Mouse (Mus musculus) intestine, embryonic 14.5 days (tissue): Measurements from ENCODE around the gene Fam20b. TPM values are rescaled to one million over a fixed set of nuclear protein-coding genes. Genes with fewer than 3 reads are reported as not detected.

Experiments
- ATAC-seq: fragments of 200-750 bp; cut with Nextera tagmentation; replicated peaks from 2 replicates; pipeline ENCODE4 v1.8.0; 2017; ENCODE audit warnings: low read depth, moderate number of reproducible peaks, moderate TSS enrichment, moderate library complexity; ENCODE audit not compliant: low FRiP score, low TSS enrichment
- DNase-seq: peaks from one replicate; pipeline ENCODE4 v3.0.0-alpha.2; 2018; ENCODE audit warnings: low spot score
- H3K27ac ChIP-seq: fragments of 300-500 bp; sonication (generic); 2 replicates; pipeline ENCODE4 v1.5.1; 2014; ENCODE audit warnings: low read depth, mild to moderate bottlenecking, control low read depth
- H3K27me3 ChIP-seq: fragments of 300-500 bp; sonication (generic); replicated peaks from 2 replicates; pipeline ENCODE4 v1.6.1; 2014; ENCODE audit warnings: low read length, control low read depth; ENCODE audit not compliant: control insufficient read depth, insufficient read depth
- H3K36me3 ChIP-seq: fragments of 300-500 bp; sonication (generic); 2 replicates; pipeline ENCODE4 v1.6.1; 2014; ENCODE audit warnings: low read length, control low read depth; ENCODE audit not compliant: control insufficient read depth, insufficient read depth
- H3K4me1 ChIP-seq: fragments of 300-500 bp; sonication (generic); replicated peaks from 2 replicates; pipeline ENCODE4 v1.6.1; 2014; ENCODE audit warnings: low read length, control low read depth, mixed read lengths; ENCODE audit not compliant: control insufficient read depth, insufficient read depth
- H3K4me2 ChIP-seq: fragments of 300-500 bp; sonication (generic); 2 replicates; pipeline ENCODE4 v1.6.1; 2014; ENCODE audit warnings: low read length
- H3K4me3 ChIP-seq: fragments of 300-500 bp; sonication (generic); 2 replicates; pipeline ENCODE4 v1.5.1; 2014; ENCODE audit warnings: low read depth, low read length, control low read depth, mixed read lengths
- H3K9ac ChIP-seq: fragments of 300-500 bp; sonication (generic); 2 replicates; pipeline ENCODE4 v1.6.1; 2014; ENCODE audit warnings: mild to moderate bottlenecking, low read length
- H3K9me3 ChIP-seq: fragments of 300-500 bp; sonication (generic); 2 replicates; pipeline ENCODE4 v1.6.1; 2016; ENCODE audit warnings: low read length, control low read depth; ENCODE audit not compliant: control insufficient read depth
- WGBS: fragments of 180-500 bp; shearing (Covaris S2); extraction: QIAGEN DNeasy Blood & Tissue Kit; methylation state at CpG from one replicate; pipeline ENCODE4 v1.1.7; 2014; 5-methylcytosine and 5-hydroxymethylcytosine counted together
- polyA plus RNA-seq: library from polyadenylated mRNA; unstranded; fragments of >200 nt; fragmentation: Nextera tagmentation; extraction: Ambion mirVana; gene quantifications from 2 replicates; pipeline ENCODE4 v1.2.1, GENCODE M21; 2014

Gene Fam20b
- polyA plus RNA-seq, 1 experiment from 2014 or later: 44.3 TPM

DNA sequence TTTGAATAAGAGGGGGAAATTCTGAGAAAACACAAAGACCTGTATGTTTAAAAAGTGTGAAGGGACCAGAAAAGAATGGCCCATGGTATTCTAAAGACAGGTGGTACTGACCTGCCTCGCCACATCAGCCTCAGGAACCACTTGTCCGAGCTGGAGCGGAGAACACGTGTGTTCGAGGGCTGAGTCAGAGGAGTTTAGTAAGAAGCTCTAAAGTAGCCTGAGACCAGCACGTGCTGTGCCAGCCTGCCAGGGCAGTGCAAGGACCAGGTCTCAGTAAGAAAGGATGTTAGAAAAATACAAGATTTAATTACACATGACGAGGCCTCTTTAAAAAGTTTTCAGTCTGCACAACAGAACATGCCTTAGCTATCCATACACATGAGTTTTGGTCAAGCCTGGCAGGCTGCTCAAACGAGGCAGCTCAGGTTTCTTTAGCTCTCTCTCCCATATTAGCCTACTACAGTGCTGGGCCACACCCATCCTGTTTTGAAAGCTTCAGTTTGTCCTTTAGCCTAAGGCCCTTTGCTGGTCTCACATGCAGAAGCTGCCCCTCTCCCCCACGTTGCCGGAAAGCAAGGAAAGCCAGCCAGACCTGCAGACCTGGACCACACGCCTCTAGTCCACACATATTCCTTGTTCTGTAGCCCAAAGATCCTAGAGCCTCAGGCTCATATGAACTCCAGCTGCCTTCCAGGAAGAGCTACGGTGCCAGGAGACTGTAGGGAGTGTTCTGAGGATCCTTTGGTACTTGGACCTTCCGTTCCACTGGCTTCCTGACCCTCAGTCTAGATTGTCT, 64.0 kb downstream of the Fam20b start:
- no peak overlapping the region for H3K9ac ChIP-seq
- H3K27me3 ChIP-seq: no peaks in the 10 kb centered on the region
- no peaks in the 10 kb centered on the region for H3K4me1 ChIP-seq
- ATAC-seq (no peak), DNase-seq (no peak)
- H3K36me3 ChIP-seq: no peaks in the 10 kb centered on the region
- no peaks in the 10 kb centered on the region for H3K9me3 ChIP-seq
- 75% methylated on average over 13 of the region's 13 CpGs for WGBS
- H3K4me2 ChIP-seq: no peak overlapping the region
- no peak overlapping the region for H3K4me3 ChIP-seq
- H3K27ac ChIP-seq: no peak overlapping the region

DNA sequence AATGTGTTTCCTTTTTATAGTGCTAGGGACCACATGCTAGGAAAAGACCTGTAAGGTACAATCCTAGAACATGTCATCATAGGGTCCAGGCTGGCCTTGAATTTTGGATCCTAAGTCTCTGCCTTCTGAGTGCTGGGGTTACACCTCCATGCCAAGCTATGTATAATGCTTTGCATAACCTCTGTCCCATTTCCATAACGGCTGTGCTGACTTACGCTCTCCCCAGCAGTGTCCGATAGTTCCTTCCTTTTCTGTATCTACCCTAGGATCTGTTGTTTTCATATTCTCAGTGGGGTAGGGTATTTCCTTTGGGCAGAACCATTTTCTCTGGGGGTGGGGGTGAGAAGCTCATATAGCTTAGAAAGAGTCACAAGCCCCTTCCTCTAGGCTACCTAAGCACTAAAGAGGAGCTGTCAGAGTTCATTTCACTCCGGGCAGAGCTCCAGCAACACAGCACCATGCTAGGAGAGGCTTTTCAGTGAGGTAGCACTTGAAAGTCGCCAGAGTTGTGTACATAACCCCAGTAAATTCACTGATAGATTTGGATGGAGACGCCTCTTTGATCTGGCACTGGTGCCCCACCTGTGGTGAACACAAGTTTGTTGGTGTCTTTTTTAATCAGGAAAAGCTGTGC, 66.6 kb downstream of the Fam20b start:
- Histone ChIP-seq H3K4me1 (no peaks in the 10 kb centered on the region), H3K9me3 (no peaks in the 10 kb centered on the region), H3K9ac (no peak overlapping the region), H3K27ac (no peak overlapping the region), H3K4me3 (no peak overlapping the region), H3K4me2 (no peak overlapping the region), H3K27me3 (no peaks in the 10 kb centered on the region), H3K36me3 (0 out of 2 replicates have a peak, but pooled peaks cover 6% of the 10 kb centered on the region)
- DNase-seq: no peak
- no peak for ATAC-seq
- WGBS: 61% methylated on average over 6 of the region's 6 CpGs

DNA sequence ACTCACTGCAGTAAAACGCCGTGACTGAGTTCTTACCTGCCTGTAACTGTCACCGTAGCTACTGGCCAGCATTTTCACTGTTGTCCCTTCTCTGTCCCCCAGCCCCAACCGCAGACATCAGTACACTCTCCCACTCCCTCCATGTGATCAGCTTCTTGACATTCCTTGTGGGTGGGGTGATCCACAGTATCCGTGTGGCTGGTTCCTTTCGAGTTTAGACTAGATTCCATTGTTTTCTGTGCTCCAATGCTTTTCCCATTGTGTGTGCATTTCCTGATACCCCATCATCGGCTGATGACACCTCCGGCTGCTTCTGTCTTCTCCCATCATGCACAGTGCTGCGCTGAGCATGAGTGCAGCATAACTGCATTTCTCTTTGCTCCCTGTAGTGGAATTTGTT, 68.3 kb downstream of the Fam20b start:
- DNase-seq (no peak), ATAC-seq (no peak)
- H3K4me2 ChIP-seq: no peak overlapping the region
- H3K9ac ChIP-seq: no peak overlapping the region
- no peaks in the 10 kb centered on the region for H3K27me3 ChIP-seq
- no peak overlapping the region for H3K4me3 ChIP-seq
- H3K36me3 ChIP-seq: peaks cover 12% of the 10 kb centered on the region; the same call in 1 of the 2 replicates
- H3K4me1 ChIP-seq: no peaks in the 10 kb centered on the region
- no peaks in the 10 kb centered on the region for H3K9me3 ChIP-seq
- 89% methylated on average over 9 of the region's 9 CpGs for WGBS
- H3K27ac ChIP-seq: no peak overlapping the region

DNA sequence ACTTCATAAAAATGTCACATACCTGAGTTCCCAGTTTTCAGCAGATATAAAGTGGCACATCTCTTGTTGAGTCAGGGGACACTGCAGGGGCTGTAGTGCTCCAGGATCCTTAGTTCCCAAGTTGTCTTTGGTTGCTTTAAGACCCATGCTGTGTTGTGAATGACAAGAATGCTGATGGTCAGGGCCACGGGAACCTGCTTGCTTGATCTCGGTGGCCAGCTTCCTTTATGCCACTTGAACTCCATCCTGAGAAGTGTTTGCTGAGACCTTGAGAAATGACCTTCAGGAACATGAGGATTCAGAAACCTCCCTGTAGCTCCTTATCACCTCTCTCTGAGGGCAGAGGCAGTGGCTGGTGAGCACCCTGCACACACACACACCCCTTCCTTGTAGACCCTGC, 70.2 kb downstream of the Fam20b start:
- no peak for DNase-seq
- no peak overlapping the region for H3K4me3 ChIP-seq
- ATAC-seq: no peak
- no peaks in the 10 kb centered on the region for H3K9me3 ChIP-seq
- WGBS: 45% methylated on average over 2 of the region's 2 CpGs
- H3K27me3 ChIP-seq: no peaks in the 10 kb centered on the region
- peaks cover 17% of the 10 kb centered on the region; the same call in 1 of the 2 replicates for H3K36me3 ChIP-seq
- no peaks in the 10 kb centered on the region for H3K4me1 ChIP-seq
- H3K9ac ChIP-seq: no peak overlapping the region
- no peak overlapping the region for H3K4me2 ChIP-seq
- no peak overlapping the region for H3K27ac ChIP-seq

DNA sequence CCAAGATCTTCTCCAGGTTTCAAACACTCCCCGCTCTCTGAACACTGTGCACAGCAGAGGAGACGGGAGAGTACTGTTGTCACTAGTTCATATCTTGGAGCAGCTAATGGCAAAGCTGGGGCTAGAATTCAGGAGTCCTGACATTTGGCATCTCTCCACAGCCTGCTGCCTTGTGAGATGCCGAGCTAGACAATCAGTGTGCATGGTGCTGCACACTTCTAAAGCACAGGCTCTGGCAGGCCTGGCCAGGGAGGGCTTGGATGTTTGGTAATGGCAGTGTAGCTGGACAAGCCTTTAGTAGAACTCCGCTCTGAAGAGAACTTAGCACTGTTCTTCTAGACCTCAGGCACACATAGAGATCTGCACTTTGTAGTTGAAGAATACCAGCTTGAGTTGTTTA, 72.9 kb downstream of the Fam20b start:
- DNase-seq (no peak), ATAC-seq (no peak)
- 91% methylated on average over 4 of the region's 4 CpGs for WGBS
- Histone ChIP-seq H3K9me3 (no peaks in the 10 kb centered on the region), H3K4me3 (no peak overlapping the region), H3K27me3 (no peaks in the 10 kb centered on the region), H3K9ac (no peak overlapping the region), H3K36me3 (peaks cover 43% of the 10 kb centered on the region), H3K4me2 (no peak overlapping the region), H3K4me1 (no peaks in the 10 kb centered on the region), H3K27ac (no peak overlapping the region)

DNA sequence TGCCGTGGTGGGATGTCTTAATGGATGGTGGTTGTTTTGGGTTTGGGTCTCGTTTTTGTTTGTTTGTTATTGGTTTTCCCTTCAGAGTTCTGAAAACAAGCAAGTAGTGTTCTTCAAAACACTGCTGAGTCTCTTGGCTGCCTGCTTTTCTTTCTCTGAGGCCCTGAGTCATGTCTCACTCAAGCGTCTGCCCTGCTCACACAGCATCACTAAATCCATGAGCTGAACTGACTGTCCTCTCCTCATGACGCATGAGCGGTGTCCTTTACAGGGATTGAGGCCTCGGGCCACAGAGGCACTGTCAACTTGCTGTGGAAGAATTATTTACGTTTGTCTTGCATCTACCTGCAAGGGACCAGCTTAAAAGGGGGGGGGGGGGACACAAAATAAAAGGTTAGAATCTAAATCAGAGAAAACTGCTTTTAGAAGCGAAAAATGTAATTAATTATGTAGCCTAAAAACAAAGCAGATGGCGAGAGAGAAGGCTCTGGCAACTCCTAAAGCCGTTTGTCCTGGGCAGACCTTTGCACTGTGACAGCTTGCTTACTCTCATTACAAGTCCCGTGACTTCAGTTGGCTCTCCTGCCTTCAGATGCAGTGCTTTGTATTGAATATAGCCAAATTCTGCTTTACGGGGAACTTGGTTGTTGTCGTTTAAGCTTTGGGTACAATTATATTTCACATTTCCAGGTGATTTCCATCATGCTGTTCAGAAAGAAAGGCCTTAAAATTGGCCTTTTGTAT, 73.9 kb downstream of the Fam20b start:
- Histone ChIP-seq H3K9me3 (no peaks in the 10 kb centered on the region), H3K36me3 (peaks cover 53% of the 10 kb centered on the region), H3K4me2 (no peak overlapping the region), H3K4me3 (no peak overlapping the region), H3K27ac (no peak overlapping the region), H3K27me3 (no peaks in the 10 kb centered on the region), H3K9ac (no peak overlapping the region), H3K4me1 (no peaks in the 10 kb centered on the region)
- no peak for DNase-seq
- WGBS: 66% methylated on average over 13 of the region's 13 CpGs
- no peak for ATAC-seq

DNA sequence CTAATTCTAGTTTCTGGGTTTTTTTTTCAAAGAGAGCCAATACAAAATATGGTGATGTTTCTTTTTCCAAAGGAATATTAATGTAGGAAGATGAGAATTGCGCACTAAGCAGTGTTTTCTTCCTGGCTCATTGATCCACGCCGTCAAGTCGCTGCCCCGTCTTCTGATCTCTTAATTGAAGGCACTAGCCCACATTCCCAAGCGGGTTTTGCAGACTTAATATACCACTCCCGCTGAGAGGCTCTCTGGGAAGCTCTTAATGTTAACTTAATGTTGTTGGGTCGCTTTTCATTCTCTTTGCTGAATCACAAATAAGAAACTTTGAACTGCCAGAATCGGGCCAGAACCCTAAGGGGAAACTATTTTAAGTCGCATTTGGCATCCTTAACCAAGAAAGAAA, 74.8 kb downstream of the Fam20b start:
- DNase-seq: no peak
- H3K4me1 ChIP-seq: no peaks in the 10 kb centered on the region
- no peak overlapping the region for H3K27ac ChIP-seq
- H3K9ac ChIP-seq: no peak overlapping the region
- ATAC-seq: no peak
- no peaks in the 10 kb centered on the region for H3K27me3 ChIP-seq
- H3K36me3 ChIP-seq: peaks cover 56% of the 10 kb centered on the region
- H3K4me3 ChIP-seq: no peak overlapping the region
- 81% methylated on average over 10 of the region's 10 CpGs for WGBS
- H3K4me2 ChIP-seq: no peak overlapping the region
- no peaks in the 10 kb centered on the region for H3K9me3 ChIP-seq

DNA sequence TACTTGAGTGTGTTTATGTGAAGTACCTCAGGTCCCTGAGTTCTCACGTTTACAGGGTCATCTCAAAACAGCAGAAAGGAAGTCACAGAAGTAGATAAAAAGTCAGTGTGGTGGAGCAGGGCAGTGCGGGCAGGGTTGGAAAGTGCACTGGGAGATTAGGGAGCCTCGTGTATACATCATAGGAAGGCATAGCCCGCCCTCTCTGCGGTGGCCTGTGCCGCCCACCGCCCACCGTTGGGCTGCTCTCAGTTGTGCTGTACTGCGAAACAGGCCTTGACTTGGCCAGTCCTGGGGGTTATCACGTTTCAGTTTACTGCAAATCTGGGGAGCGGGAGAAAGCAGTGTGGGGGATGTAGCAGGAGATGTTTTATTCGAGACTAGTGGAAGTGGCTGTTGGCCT, 76.1 kb downstream of the Fam20b start:
- DNase-seq (no peak), ATAC-seq (no peak)
- H3K36me3 ChIP-seq: peaks cover 54% of the 10 kb centered on the region
- H3K9ac ChIP-seq: no peak overlapping the region
- no peaks in the 10 kb centered on the region for H3K9me3 ChIP-seq
- WGBS: 68% methylated on average over 12 of the region's 12 CpGs
- no peak overlapping the region for H3K27ac ChIP-seq
- H3K4me2 ChIP-seq: no peak overlapping the region
- H3K4me1 ChIP-seq: no peaks in the 10 kb centered on the region
- H3K27me3 ChIP-seq: no peaks in the 10 kb centered on the region
- H3K4me3 ChIP-seq: no peak overlapping the region
